Mouse (Mus musculus): Measurements from ENCODE around the gene Adgrg2.
A peak's percentile ranks its signal among the peaks of the same experiment; 100 is the strongest.

The Adgrg2 gene

GRCm38 (mm10) chrX:160502048-160503041 lies 111.9 kb downstream of the Adgrg2 start, which contains the start of gene Phka2:
Gene Phka2 (plus strand): TSS chrX:160502166.
- DNase-seq: peak; percentile 88

- DNase-seq: no peak
These were observed 118.6 kb downstream of the Adgrg2 start for GRCm38 (mm10) chrX:160509046-160509445.

GRCm38 (mm10) chrX:160510197-160510596 lies 119.7 kb downstream of the Adgrg2 start:
- DNase-seq: no peak

- DNase-seq: no peak
These were observed 125.5 kb downstream of the Adgrg2 start for GRCm38 (mm10) chrX:160516027-160516426.

GRCm38 (mm10) chrX:160542772-160543171 lies 152.3 kb downstream of the Adgrg2 start:
- no peak for DNase-seq

All from retina, postnatal 1 day (tissue).